Mouse (Mus musculus) cortical plate, adult 2 months (tissue): ENCODE measurements at regions not wholly inside any gene's neighbourhood (a gene's known extent, or its start where the extent isn't known, plus 50 kb on each side); places are given as distances from the start of the nearest gene placed in this dataset.

ENCODE experiments used
- CTCF ChIP-seq: fragments of 200-500 bp; IDR thresholded peaks from 2 replicates; pipeline ENCODE4 v1.5.1; 2011; ENCODE audit warnings: mild to moderate bottlenecking, control low read depth, low read length; ENCODE audit not compliant: insufficient read depth; ENCODE audit errors: extremely low read depth
- POLR2A ChIP-seq: fragments of 200-500 bp; IDR thresholded peaks from 2 replicates; pipeline ENCODE4 v1.6.1; 2011; ENCODE audit warnings: mild to moderate bottlenecking, low read length, control low read depth; ENCODE audit not compliant: insufficient read depth; ENCODE audit errors: extremely low read depth

GRCm38 (mm10) chr1:41157651-41158513, 352.5 kb downstream of the Tmem182 start:
- no peak for TF ChIP-seq CTCF
- no peak for TF ChIP-seq POLR2A
